Mouse (Mus musculus): ENCODE data around the gene Olfr57.
"Not testable (repeated sequence)": the region's sequence is repeated elsewhere in the genome, so short reads cannot be mapped to it uniquely, and the experiment has no call there.

Gene Olfr57

DNA sequence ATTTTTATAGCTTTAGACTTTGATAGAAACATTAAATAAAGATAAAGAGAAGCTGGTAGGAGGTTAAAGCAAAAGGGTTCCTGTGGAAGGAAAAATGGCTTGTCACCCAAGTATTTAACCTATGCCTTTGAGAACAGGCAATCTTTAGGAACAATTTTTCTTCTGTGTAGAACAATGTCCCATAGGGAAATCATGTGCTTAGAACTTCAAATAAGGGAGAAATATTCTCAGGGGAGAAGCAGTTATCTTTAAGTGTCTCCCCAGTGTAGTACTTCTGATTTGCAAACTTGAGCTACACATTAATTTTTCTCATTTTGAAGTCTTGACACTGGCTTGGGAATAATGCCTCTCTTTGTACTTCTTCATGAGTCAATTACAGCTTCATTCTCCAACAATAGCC lies at the start of gene Olfr57:
Gene Olfr57, plus strand, starts transcription at position 301 of the 400 bp plus-strand sequence.
- no peak for DNase-seq

DNA sequence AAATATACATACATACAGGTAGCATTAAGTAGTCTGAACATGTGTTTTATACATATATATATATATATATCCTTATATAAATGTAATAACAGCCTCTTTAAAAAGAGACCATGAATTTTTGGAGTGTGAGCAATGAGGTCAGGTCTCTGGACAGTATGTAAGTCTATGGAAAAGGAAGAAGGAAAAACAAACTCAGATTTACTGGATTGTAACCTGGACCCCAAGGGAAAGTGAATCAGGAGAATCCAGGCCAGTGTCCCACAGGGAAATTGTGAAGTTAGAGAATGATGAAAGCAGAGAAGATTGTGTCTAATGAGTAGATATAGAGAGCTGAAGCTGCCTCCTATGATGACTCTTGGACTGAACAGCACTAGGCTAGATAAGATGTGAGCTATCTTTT lies 47.8 kb upstream of the Olfr57 start, which contains the start of gene Olfr1352:
Gene Olfr1352, plus strand, starts transcription at position 301 of the 400 bp plus-strand sequence.
- DNase-seq: no peak

DNA sequence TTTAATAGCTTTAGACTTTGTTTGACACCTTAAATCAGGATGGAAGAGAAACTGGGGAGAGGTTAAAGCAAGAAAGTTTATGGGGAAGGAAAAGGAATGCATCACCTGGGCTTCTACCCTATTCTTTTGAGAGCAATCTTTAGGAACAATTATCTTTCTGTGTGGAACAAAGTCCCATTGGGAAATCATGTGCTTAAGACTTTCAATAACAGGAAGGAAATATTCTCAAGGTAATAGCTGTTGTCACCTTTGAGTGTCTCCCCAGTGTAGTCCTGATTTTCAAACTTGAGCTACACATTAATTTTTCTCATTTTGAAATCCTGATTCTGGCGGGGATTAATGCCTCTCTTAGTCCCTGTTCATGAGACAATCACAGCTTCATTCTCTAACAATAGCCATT lies 16.4 kb upstream of the Olfr57 start, which contains the start of gene Olfr1351:
Gene Olfr1351, plus strand, starts transcription at position 301 of the 400 bp plus-strand sequence.
- DNase-seq: no peak

DNA sequence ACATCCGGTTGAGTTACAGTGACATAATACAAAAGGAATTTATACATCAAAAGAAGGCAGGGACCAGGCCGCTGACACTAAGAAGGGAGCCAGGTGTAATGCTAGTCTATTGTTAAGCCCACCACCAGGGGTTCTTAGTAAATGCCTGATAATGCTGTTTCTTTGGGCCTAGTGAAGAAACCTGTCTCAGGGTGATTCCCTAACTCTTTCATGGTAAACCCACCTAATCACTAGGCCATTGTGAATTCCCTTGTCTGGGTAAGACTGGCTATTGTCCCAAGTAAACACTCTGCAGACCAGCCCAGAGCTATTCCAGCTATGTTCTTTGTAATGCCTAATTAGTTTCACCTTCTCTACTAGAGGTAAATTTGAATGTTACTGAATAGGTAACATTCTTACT lies 13.9 kb downstream of the Olfr57 start:
- DNase-seq: not testable (repeated sequence)

DNA sequence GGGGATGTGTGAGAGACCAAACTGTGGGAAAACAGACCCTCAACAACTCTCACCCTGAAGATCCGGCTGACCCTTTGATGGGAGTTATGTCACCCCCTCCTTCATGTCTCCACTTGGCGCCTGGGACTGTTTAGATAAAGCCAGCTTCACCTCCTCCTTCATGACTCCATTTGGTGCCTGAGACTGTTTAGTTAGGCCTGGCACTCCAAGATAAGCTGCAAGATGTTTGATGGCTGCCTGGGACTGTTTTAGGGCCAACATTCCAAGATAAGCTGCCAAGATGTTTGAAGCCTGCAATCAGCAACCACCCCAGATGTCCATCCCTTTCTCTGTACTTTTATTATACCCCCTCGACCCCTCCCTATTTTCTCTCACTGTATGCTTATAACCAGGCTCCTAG lies 28.8 kb downstream of the Olfr57 start:
- not testable (repeated sequence) for DNase-seq
